Mouse (Mus musculus) midbrain, embryonic 13.5 days (tissue): ENCODE results near the gene Actl7b. TPM values are rescaled to one million over a fixed set of nuclear protein-coding genes. Genes with fewer than 3 reads are reported as not detected.

Experiments
- ATAC-seq: fragments of 200-750 bp; cut with Nextera tagmentation; 2 replicates; pipeline ENCODE4 v1.8.0; 2017; ENCODE audit warnings: mild to moderate bottlenecking, moderate TSS enrichment, moderate library complexity
- H3K27ac ChIP-seq: fragments of 300-500 bp; sonication (generic); 2 replicates; pipeline ENCODE4 v1.5.1; 2015; ENCODE audit warnings: inconsistent platforms, mild to moderate bottlenecking, moderate library complexity
- H3K27me3 ChIP-seq: fragments of 300-500 bp; sonication (generic); 2 replicates; pipeline ENCODE4 v1.6.1; 2015; ENCODE audit warnings: mild to moderate bottlenecking, inconsistent platforms
- H3K36me3 ChIP-seq: fragments of 300-500 bp; sonication (generic); 2 replicates; pipeline ENCODE4 v1.6.1; 2015; ENCODE audit warnings: mild to moderate bottlenecking, inconsistent platforms
- H3K4me1 ChIP-seq: fragments of 300-500 bp; sonication (generic); replicated peaks from 2 replicates; pipeline ENCODE4 v1.6.1; 2015; ENCODE audit warnings: inconsistent platforms
- H3K4me2 ChIP-seq: fragments of 300-500 bp; sonication (generic); replicated peaks from 2 replicates; pipeline ENCODE4 v1.6.1; 2015; ENCODE audit warnings: moderate library complexity, mild to moderate bottlenecking, inconsistent platforms
- H3K4me3 ChIP-seq: fragments of 300-500 bp; sonication (generic); replicated peaks from 2 replicates; pipeline ENCODE4 v1.5.1; 2015; ENCODE audit warnings: mild to moderate bottlenecking, inconsistent platforms
- H3K9ac ChIP-seq: fragments of 300-500 bp; sonication (generic); replicated peaks from 2 replicates; pipeline ENCODE4 v1.6.1; 2015; ENCODE audit warnings: mild to moderate bottlenecking, inconsistent platforms
- H3K9me3 ChIP-seq: fragments of 300-500 bp; sonication (generic); 2 replicates; pipeline ENCODE4 v1.6.1; 2016; ENCODE audit warnings: mild to moderate bottlenecking, inconsistent platforms
- WGBS: fragments of 180-500 bp; shearing (Covaris S2); methylation state at CpG from one replicate; pipeline ENCODE4 v1.1.7; 2015; 5-methylcytosine and 5-hydroxymethylcytosine counted together
- polyA plus RNA-seq: library from polyadenylated mRNA; unstranded; fragments of >200 nt; fragmentation: Nextera tagmentation; extraction: Ambion mirVana; gene quantifications from 2 replicates; pipeline ENCODE4 v1.2.1, GENCODE M21; 2015

Actl7b gene
- polyA plus RNA-seq, 1 experiment from 2014 or later, result not detected

- 89% methylated on average over 18 of the region's 18 CpGs for WGBS
- no peak within 1 kb of the TSS for H3K4me3 ChIP-seq
- no peaks in the 10 kb centered on the region for H3K4me1 ChIP-seq
- H3K27me3 ChIP-seq, result no peaks in the 10 kb centered on the region
- H3K36me3 ChIP-seq, result peaks cover 18% of the 10 kb centered on the region
- ATAC-seq, result no peak
- H3K4me2 ChIP-seq, result no peak within 1 kb of the TSS
- no peak within 1 kb of the TSS for H3K9ac ChIP-seq
- H3K9me3 ChIP-seq, result no peaks in the 10 kb centered on the region; the same call in 1 of the 2 replicates
- no peak within 1 kb of the TSS for H3K27ac ChIP-seq
These were observed 1.2 kb downstream of the Actl7b start, which contains the start of gene Gm26657 for GRCm38 (mm10) chr4:56740020-56740485. Gene Gm26657, plus strand, starts transcription at chr4:56740070.

GRCm38 (mm10) chr4:56725839-56726238 is 15.4 kb downstream of the Actl7b start:
- H3K36me3 ChIP-seq, result no peaks in the 10 kb centered on the region
- 61% methylated on average over 8 of the region's 8 CpGs for WGBS
- peaks cover 4% of the 10 kb centered on the region; the same call in 1 of the 2 replicates for H3K9me3 ChIP-seq
- no peaks in the 10 kb centered on the region for H3K27me3 ChIP-seq
- no peak overlapping the region for H3K9ac ChIP-seq
- no peak for ATAC-seq
- H3K27ac ChIP-seq, result no peak overlapping the region
- H3K4me2 ChIP-seq, result no peak overlapping the region
- H3K4me1 ChIP-seq, result no peaks in the 10 kb centered on the region
- no peak overlapping the region for H3K4me3 ChIP-seq

- no peaks in the 10 kb centered on the region for H3K36me3 ChIP-seq
- no peak overlapping the region for H3K27ac ChIP-seq
- no peak overlapping the region for H3K9ac ChIP-seq
- H3K27me3 ChIP-seq, result no peaks in the 10 kb centered on the region
- H3K4me2 ChIP-seq, result no peak overlapping the region
- no peak for ATAC-seq
- no peak overlapping the region for H3K4me3 ChIP-seq
- peaks cover 4% of the 10 kb centered on the region; the same call in 1 of the 2 replicates for H3K9me3 ChIP-seq
- no peaks in the 10 kb centered on the region for H3K4me1 ChIP-seq
- WGBS, result 89% methylated on average over 6 of the region's 6 CpGs
These were observed 18.0 kb downstream of the Actl7b start for GRCm38 (mm10) chr4:56723237-56723636.

GRCm38 (mm10) chr4:56722346-56722745 is 18.9 kb downstream of the Actl7b start:
- no peaks in the 10 kb centered on the region for H3K27me3 ChIP-seq
- H3K9me3 ChIP-seq, result peaks cover 1% of the 10 kb centered on the region; the same call in 1 of the 2 replicates
- H3K4me1 ChIP-seq, result no peaks in the 10 kb centered on the region
- no peaks in the 10 kb centered on the region for H3K36me3 ChIP-seq
- WGBS, result 75% methylated on average over 6 of the region's 6 CpGs
- ATAC-seq, result no peak
- no peak overlapping the region for H3K4me3 ChIP-seq
- H3K4me2 ChIP-seq, result no peak overlapping the region
- no peak overlapping the region for H3K27ac ChIP-seq
- no peak overlapping the region for H3K9ac ChIP-seq

GRCm38 (mm10) chr4:56721469-56721868 is 19.8 kb downstream of the Actl7b start:
- H3K4me1 ChIP-seq, result no peaks in the 10 kb centered on the region
- no peak overlapping the region for H3K4me2 ChIP-seq
- no peak overlapping the region for H3K4me3 ChIP-seq
- ATAC-seq, result no peak
- WGBS, result 34% methylated on average over 3 of the region's 3 CpGs
- H3K27ac ChIP-seq, result no peak overlapping the region
- no peaks in the 10 kb centered on the region for H3K9me3 ChIP-seq
- H3K36me3 ChIP-seq, result no peaks in the 10 kb centered on the region
- H3K9ac ChIP-seq, result no peak overlapping the region
- H3K27me3 ChIP-seq, result no peaks in the 10 kb centered on the region

- Histone ChIP-seq H3K27me3 (no peaks in the 10 kb centered on the region), H3K4me1 (no peaks in the 10 kb centered on the region), H3K4me3 (no peak overlapping the region), H3K27ac (no peak overlapping the region), H3K9ac (no peak overlapping the region), H3K4me2 (no peak overlapping the region), H3K9me3 (no peaks in the 10 kb centered on the region), H3K36me3 (no peaks in the 10 kb centered on the region)
- WGBS, result 88% methylated on average over 9 of the region's 9 CpGs
- ATAC-seq, result no peak
These were observed 20.8 kb downstream of the Actl7b start for GRCm38 (mm10) chr4:56720403-56720802.

GRCm38 (mm10) chr4:56719456-56719855 is 21.8 kb downstream of the Actl7b start:
- H3K36me3 ChIP-seq, result no peaks in the 10 kb centered on the region

GRCm38 (mm10) chr4:56718573-56719442 is 22.4 kb downstream of the Actl7b start:
- Histone ChIP-seq H3K27me3 (no peaks in the 10 kb centered on the region), H3K4me1 (no peaks in the 10 kb centered on the region), H3K9ac (no peak overlapping the region), H3K9me3 (no peaks in the 10 kb centered on the region), H3K4me2 (no peak overlapping the region), H3K27ac (no peak overlapping the region), H3K36me3 (no peaks in the 10 kb centered on the region), H3K4me3 (no peak overlapping the region)
- ATAC-seq, result no peak
- WGBS, result 82% methylated on average over 12 of the region's 12 CpGs

More at GRCm38 (mm10) chr4:56719456-56719855, 21.8 kb downstream of the Actl7b start:
- 67% methylated on average over 9 of the region's 9 CpGs for WGBS
- no peak overlapping the region for H3K4me2 ChIP-seq
- H3K27me3 ChIP-seq, result no peaks in the 10 kb centered on the region
- no peaks in the 10 kb centered on the region for H3K4me1 ChIP-seq
- H3K4me3 ChIP-seq, result no peak overlapping the region
- no peak overlapping the region for H3K9ac ChIP-seq
- ATAC-seq, result no peak
- H3K9me3 ChIP-seq, result no peaks in the 10 kb centered on the region
- no peak overlapping the region for H3K27ac ChIP-seq

- Histone ChIP-seq H3K9me3 (no peaks in the 10 kb centered on the region), H3K27ac (no peak overlapping the region), H3K9ac (no peak overlapping the region), H3K36me3 (no peaks in the 10 kb centered on the region), H3K4me3 (no peak overlapping the region), H3K4me1 (no peaks in the 10 kb centered on the region), H3K27me3 (no peaks in the 10 kb centered on the region), H3K4me2 (no peak overlapping the region)
- WGBS, result 88% methylated on average over 3 of the region's 3 CpGs
- ATAC-seq, result no peak
These were observed 23.3 kb downstream of the Actl7b start for GRCm38 (mm10) chr4:56717932-56718331.

GRCm38 (mm10) chr4:56716801-56717200 is 24.4 kb downstream of the Actl7b start:
- no peaks in the 10 kb centered on the region for H3K4me1 ChIP-seq
- no peak overlapping the region for H3K27ac ChIP-seq
- WGBS, result 61% methylated on average over 5 of the region's 5 CpGs
- H3K36me3 ChIP-seq, result no peaks in the 10 kb centered on the region
- H3K4me3 ChIP-seq, result no peak overlapping the region
- ATAC-seq, result no peak
- no peaks in the 10 kb centered on the region for H3K27me3 ChIP-seq
- H3K9ac ChIP-seq, result no peak overlapping the region
- H3K4me2 ChIP-seq, result no peak overlapping the region
- no peaks in the 10 kb centered on the region for H3K9me3 ChIP-seq

- WGBS, result 87% methylated on average over 3 of the region's 3 CpGs
- H3K9ac ChIP-seq, result no peak overlapping the region
- no peak overlapping the region for H3K27ac ChIP-seq
- ATAC-seq, result no peak
- no peaks in the 10 kb centered on the region for H3K36me3 ChIP-seq
- no peaks in the 10 kb centered on the region for H3K9me3 ChIP-seq
- no peak overlapping the region for H3K4me2 ChIP-seq
- H3K4me3 ChIP-seq, result no peak overlapping the region
- H3K4me1 ChIP-seq, result peaks cover 6% of the 10 kb centered on the region
- H3K27me3 ChIP-seq, result no peaks in the 10 kb centered on the region
These were observed 28.1 kb downstream of the Actl7b start for GRCm38 (mm10) chr4:56713155-56713554.

- H3K27me3 ChIP-seq, result no peaks in the 10 kb centered on the region
- H3K9ac ChIP-seq, result no peak overlapping the region
- no peak overlapping the region for H3K27ac ChIP-seq
- H3K4me3 ChIP-seq, result no peak overlapping the region
- no peaks in the 10 kb centered on the region for H3K36me3 ChIP-seq
- no peaks in the 10 kb centered on the region for H3K9me3 ChIP-seq
- peaks cover 10% of the 10 kb centered on the region for H3K4me1 ChIP-seq
- ATAC-seq, result no peak
- 0 out of 2 replicates have a peak overlapping the region, but pooled peaks have one; percentile 20 for H3K4me2 ChIP-seq
- 5% methylated on average over 10 of the region's 10 CpGs for whole genome bisulfite sequencing
These were observed 39.0 kb downstream of the Actl7b start for GRCm38 (mm10) chr4:56702234-56702633.
